Mouse (Mus musculus): ENCODE results near the gene Dnah2. TPM values are rescaled to one million over a fixed set of nuclear protein-coding genes. Genes with fewer than 3 reads are reported as not detected.

Gene Dnah2
- total RNA-seq, 2 experiments from 2014 or later, result 3.9 to 4.3 TPM

DNA sequence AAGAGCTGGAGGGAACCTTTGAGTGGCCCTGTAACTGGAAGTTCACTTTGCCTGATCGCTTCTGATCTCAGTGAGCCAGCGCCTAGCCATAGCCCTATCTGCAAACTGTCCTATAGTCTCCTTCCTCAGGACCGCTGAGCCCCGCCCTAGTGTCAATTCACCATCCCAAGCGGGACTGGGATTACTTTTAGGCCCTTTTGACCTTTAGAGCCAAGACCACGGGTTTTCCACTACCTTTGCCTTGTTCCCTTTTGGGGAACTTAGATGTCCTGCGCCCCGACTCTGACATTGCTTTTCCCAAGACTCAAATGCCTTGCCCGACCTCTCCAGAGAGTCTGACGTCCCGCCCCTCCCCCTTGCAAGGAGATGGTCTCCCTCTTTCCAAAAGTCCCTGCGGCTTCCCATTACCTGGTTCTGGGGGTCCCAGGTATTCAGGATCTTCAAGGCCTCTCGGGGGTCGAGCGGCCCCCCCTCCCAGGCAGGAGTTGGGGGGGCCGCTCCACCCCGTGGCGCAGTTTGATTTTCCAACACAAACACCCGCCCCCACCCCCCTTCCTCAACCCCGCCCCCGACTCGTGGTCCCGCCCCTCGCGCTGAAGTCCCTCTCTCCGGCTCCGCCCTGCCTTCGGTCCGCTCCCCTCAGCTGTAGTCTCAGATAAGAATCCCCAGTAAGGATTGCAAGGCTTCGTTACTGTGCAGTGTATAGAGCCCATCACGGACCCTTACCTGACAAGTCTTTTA is 128.9 kb downstream of the Dnah2 start:
- DNase-seq (ENCODE audit: low spot score in 2 of 2), result no peak

DNA sequence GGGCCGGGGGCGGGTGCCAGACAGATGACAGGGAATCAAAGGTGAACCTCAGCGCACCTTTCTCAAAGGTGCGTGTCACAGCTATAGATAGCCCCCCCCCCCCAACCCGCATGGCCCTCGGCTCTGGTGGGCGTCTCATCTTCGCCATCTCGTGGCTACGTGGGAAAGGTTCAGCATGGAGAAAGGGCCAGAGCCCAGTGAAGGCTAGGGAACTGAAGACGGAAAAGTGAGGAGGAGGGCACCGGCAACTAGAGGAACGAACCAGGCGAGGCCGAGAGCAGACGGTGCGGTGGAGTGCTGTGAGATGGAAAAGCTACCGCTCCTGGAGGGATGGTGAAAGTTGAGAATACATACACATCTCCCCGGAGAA is 129.5 kb downstream of the Dnah2 start:
- DNase-seq (ENCODE audit: low spot score in 2 of 2), result peak in 1 of 2 experiments; percentile 38

- DNase-seq (ENCODE audit: low spot score in 2 of 2), result peak; percentile 93 to 94
These were observed 130.1 kb downstream of the Dnah2 start for GRCm38 (mm10) chr11:69418481-69419442.

GRCm38 (mm10) chr11:69417449-69418384 is 131.2 kb downstream of the Dnah2 start:
- DNase-seq (ENCODE audit: low spot score in 2 of 2), result peak; percentile 79 to 88

DNA sequence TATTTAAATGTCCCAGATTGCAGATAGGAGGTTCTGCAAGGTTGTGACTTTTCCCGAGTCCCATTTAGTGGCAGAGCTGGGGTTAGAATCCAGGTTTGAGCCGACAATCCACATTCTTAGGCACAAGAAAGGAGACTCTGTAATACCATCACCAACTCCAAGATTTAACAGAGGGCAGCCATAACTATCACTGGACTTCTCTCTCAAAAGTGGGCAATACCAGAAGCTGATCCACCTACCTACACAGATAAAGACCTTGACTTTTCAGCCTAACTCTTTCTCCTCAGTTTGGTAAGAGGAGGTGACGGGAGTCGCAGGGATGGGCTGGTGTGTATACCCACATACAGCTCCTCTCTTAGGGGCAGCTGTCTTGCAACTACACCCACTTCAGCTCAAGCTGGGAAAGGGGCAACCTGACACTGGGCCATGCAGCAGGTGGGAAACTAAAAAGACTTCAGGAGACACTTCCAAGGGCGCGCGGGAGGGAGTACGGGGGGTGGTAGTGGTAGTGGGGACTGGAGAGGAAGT is 131.9 kb downstream of the Dnah2 start:
- no peak for DNase-seq (ENCODE audit: low spot score in 2 of 2)

- DNase-seq (ENCODE audit: low spot score in 2 of 2), result no peak
These were observed 132.4 kb downstream of the Dnah2 start for GRCm38 (mm10) chr11:69416509-69416908.

DNA sequence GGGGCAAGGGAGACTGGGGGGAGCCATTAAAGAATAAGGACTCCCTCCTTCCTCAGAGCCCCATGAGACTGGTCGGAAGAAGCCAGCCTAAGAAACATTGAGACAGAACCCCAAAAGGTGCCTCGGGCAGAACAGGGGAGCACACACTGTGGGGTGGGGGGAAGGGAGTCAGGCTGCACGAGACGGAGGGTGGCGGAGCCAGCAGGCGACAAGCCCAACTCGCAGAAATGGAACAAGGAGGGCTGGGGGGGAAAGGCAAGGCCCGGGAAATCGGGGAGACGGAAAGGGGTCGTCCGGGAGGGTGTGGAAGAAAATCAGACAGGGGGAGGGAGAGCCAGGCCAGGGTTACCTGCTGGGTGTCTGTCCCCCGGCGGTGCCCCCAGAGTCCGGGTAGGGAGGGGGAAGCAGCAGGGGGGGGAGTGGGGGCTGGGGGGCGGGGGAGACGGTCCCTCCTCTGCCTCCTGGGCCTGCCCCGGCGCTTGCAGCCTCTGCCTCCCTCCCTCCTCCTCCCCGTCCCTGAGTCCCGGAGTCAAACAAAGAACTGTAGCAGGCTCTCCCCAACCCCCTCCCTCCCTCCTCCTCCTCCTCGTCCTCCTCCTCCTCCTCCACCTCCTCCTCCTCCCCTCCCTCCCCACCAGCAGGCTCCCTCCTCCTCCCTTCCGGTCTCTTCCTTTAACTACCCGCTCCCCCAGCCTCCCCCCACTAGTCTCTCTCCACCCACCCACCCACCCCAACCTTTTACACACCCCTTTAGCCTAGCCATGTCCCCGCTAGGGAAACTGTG is 133.1 kb downstream of the Dnah2 start:
- DNase-seq (ENCODE audit: low spot score in 2 of 2), result peak in 1 of 2 experiments; percentile 53

DNA sequence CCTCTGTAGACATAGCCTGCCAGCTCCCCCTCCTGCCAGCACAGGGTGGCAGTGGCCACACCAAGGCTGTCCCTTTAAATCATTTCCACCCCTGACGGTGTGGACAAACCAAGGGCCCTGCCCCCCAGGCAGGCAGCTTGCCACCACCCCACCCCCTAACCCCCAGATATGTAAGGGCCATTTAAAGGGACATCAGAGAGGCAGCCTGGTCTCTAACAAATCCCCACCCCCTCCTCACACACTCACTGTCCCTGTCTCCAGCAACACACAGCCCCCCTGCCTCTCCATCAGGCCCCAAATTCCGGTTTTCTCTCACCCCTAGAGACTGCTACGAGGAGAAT is 133.6 kb downstream of the Dnah2 start:
- DNase-seq (ENCODE audit: low spot score in 2 of 2), result peak in 1 of 2 experiments; percentile 37

DNA sequence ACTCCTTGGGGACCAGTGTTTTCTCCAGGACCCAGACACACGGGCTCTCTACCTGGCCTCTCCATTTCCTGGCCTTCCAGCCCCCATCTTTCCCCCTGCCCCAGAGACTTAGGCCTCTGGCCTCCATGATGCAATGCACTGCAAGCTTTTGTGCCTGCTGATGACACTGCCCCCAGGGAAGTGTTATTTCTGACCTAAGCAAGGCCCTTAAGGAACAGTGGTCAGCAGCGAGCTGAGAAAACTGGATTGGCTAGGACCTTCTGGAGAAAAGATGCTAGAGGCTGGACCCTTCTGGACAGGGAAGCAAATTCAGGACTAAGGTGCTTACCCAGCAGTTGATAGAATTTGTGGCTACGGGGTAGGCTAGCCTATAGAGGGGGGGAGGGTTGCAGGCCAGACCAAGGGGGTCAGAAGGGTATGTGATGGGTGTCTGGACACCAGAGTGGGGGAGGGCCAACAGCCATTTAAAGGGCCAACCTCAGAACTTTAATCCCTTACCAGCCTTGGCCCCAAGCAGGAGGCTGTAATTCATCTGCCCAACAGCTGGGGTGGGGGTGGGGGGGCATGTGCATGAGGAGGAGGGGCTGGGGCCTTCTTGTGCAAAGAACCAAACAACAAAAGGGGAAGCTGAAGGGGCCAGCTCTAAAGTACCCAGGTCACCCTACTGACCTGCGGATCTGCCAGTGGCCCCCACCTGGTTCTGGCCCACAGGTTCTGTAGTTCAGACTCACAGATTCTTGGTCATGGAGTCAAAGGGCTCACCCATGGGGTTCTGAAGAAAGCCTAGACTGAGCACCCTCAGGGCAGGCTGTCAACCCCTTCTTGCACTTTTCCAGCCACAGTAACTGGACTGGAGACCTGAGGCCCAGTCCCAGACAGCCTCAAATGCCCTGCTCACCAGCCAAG is 134.2 kb downstream of the Dnah2 start:
- DNase-seq (ENCODE audit: low spot score in 2 of 2), result no peak

GRCm38 (mm10) chr11:69413221-69414181 is 135.4 kb downstream of the Dnah2 start, which contains the start of gene Kdm6b:
TSS of gene Kdm6b (minus strand) at chr11:69413675.
- peak in 1 of 2 experiments; percentile 81 for DNase-seq (ENCODE audit: low spot score in 2 of 2)

DNA sequence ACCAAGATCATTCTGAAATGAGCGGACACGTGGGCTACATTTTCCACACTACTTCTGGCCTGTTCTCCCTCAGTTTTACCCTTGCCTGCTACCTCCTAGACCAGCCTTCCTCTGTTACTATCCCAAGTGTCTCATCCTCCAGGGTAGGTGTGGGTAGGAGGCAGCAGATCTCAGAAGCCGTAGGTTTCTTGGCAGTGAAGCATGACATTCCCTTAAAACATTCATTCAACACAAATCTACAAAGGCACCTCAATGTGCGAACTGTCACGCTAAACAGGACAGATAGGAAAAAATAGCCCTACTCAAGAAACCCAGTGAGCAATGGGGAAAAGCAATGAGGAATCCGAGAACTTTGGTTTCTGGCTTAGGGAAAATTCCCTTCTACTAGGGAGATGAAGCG is 136.4 kb downstream of the Dnah2 start:
- no peak for DNase-seq (ENCODE audit: low spot score in 2 of 2)

DNA sequence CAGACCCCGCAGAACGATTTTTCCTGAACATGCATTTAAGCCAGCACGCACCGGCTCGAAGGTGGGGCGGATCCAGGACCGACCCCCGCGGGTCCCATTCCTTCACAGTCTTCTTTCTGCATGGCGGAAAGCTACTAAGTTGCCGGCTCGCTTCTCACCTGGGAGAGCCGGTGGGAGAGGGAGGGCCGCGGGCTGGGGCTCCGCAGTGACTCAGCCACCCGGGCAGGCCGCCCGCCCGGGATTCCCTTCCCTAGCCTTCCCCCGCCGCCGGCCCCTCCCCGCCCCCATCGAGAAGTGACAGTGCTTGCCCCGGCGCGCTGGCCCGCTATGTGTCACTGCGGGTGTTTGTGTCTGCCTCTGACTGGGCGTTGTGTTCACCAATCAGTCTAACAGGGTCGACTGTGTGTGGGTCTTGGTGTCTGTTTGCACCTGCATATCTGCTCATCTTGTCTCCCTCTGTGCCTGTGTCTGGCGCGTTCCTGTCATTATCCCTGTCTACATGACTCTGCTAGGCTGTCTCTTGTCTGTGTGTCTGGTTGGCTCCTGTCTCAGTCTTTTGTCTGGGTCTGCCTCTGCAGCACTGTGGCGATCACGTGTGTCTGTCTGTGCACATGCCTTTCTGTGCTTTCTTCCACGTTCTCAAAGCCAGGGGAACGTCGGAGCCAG is 137.2 kb downstream of the Dnah2 start:
- DNase-seq (ENCODE audit: low spot score in 2 of 2), result peak in 1 of 2 experiments; percentile 61

- peak; percentile 90 to 95 for DNase-seq (ENCODE audit: low spot score in 2 of 2)
These were observed 137.8 kb downstream of the Dnah2 start for GRCm38 (mm10) chr11:69411073-69411535.

GRCm38 (mm10) chr11:69410310-69411072 is 138.4 kb downstream of the Dnah2 start:
- peak in 1 of 2 experiments; percentile 73 for DNase-seq (ENCODE audit: low spot score in 2 of 2)

GRCm38 (mm10) chr11:69410045-69410309 is 138.9 kb downstream of the Dnah2 start:
- DNase-seq (ENCODE audit: low spot score in 2 of 2), result no peak

DNA sequence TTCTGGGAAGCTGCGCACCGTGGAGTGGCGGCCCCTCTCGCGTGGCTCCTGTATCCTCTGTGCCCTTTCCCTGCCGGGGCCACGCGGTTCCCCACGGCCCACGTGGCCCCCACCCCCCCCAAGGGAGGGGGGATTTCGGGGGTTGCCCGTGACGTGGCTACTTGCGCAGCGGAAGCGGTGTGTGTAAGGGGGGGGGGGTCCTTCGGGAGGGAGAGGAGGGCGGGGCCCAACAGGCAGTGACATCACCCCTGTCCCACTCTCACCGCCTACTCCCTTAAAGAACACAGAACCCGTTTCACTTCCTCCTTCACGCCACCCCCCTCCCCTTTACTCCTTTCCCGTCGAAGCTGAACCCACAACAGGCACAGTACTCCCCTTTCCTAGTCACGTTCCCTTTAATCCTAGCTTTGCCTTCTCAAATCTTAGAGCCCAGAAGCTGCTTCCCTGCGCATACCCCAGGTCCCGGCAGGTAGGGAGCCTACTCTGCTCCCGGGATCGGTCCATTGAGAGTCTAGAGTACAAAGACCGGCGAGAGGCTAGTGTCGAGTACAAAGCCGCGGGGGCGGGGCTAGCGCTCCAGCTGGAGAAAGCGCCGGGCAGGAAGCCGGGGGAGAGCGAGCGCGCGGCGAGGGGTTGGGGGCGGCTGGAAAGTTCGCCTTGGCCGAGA is 139.4 kb downstream of the Dnah2 start:
- DNase-seq (ENCODE audit: low spot score in 2 of 2), result peak in 1 of 2 experiments; percentile 77
